8 mouse cellular contexts compared by ENCODE assay signal in the genomic region with DNA sequence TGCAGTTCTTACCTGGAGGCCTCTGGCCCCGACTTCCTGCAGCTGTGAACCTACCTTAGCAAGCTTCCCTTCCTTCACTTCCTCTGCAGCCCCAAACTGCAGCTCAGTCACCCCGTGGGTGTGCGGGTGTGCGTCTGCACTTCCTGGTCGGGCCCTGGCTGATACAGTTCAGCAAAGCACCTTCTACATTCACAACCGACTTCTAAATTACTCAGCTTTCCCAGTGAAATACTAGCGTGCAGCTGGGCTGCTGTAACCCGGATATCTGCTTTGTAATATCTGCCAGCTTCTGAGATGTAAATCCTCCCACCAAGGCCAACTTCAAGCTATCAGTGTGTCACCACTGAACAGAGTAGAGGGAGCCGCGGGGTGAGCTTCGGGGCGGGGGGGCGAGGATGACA. TPM values are rescaled to one million over a fixed set of nuclear protein-coding genes. Genes with fewer than 3 reads are reported as not detected.
DNase-seq lines count a peak whose midpoint lies in the region; ATAC-seq lines count a peak whose summit lies in the region.

No protein-coding gene starts in this region.

- ATAC-seq in kidney, embryonic 15.5 days (replicated peaks; ENCODE audit: low FRiP score) = no peak
- ATAC-seq in hindbrain, embryonic 14.5 days (ENCODE audit: low FRiP score) = no peak
- no peak for ATAC-seq in midbrain, embryonic 14.5 days (ENCODE audit: low FRiP score, low TSS enrichment)

- peaks cover 13% of the 10 kb centered on the region for H3K4me1 ChIP-seq in kidney, embryonic 15.5 days
- H3K4me1 ChIP-seq in hindbrain, embryonic 14.5 days (replicated peaks; ENCODE audit: control insufficient read depth, insufficient read depth, low read length) = no peaks in the 10 kb centered on the region; the same call in 1 of the 2 replicates
- H3K4me1 ChIP-seq in midbrain, embryonic 14.5 days (ENCODE audit: control insufficient read depth, insufficient read depth, low read length) = peaks cover 5% of the 10 kb centered on the region; the same call in 1 of the 2 replicates

- peak overlapping the region; percentile 70 for H3K27ac ChIP-seq in kidney, embryonic 15.5 days
- H3K27ac ChIP-seq in hindbrain, embryonic 14.5 days = peak overlapping the region; percentile 62; the same call in 1 of the 2 replicates
- H3K27ac ChIP-seq in midbrain, embryonic 14.5 days (replicated peaks; ENCODE audit: low read depth, low read length) = peak overlapping the region; percentile 27; the same call in 1 of the 2 replicates

- no peak overlapping the region for H3K4me2 ChIP-seq in kidney, embryonic 15.5 days
- no peak overlapping the region for H3K4me2 ChIP-seq in hindbrain, embryonic 14.5 days (replicated peaks)
- H3K4me2 ChIP-seq in midbrain, embryonic 14.5 days (ENCODE audit: low read length) = no peak overlapping the region

- no peaks in the 10 kb centered on the region for H3K27me3 ChIP-seq in kidney, embryonic 15.5 days
- H3K27me3 ChIP-seq in hindbrain, embryonic 14.5 days (ENCODE audit: control insufficient read depth, insufficient read depth, low read length) = no peaks in the 10 kb centered on the region
- H3K27me3 ChIP-seq in midbrain, embryonic 14.5 days (ENCODE audit: control insufficient read depth, insufficient read depth, low read length) = no peaks in the 10 kb centered on the region

- DNase-seq in kidney, adult 8-10 months = no peak
- DNase-seq in adrenal gland, postnatal 36 days = peak; percentile 61 to 70
- DNase-seq in hindbrain, embryonic 14.5 days (ENCODE audit: low spot score) = no peak
- DNase-seq in midbrain, embryonic 14.5 days = no peak
- DNase-seq in thymus, postnatal 4 days = peak; percentile 84
- no peak for DNase-seq in adipocyte (ENCODE audit: low spot score)
- no peak for DNase-seq in gastrocnemius, postnatal 36 days

- WGBS in kidney, embryonic 15.5 days = 70% methylated on average over 13 of the region's 13 CpGs
- WGBS in hindbrain, embryonic 14.5 days = 84% methylated on average over 13 of the region's 13 CpGs
- 83% methylated on average over 13 of the region's 13 CpGs for WGBS in midbrain, embryonic 14.5 days

- no peak overlapping the region for H3K4me3 ChIP-seq in kidney, embryonic 15.5 days (replicated peaks)
- H3K4me3 ChIP-seq in hindbrain, embryonic 14.5 days (replicated peaks; ENCODE audit: low read length) = no peak overlapping the region
- no peak overlapping the region for H3K4me3 ChIP-seq in midbrain, embryonic 14.5 days (replicated peaks; ENCODE audit: low read depth, low read length)

- peaks cover 51% of the 10 kb centered on the region for H3K36me3 ChIP-seq in kidney, embryonic 15.5 days
- H3K36me3 ChIP-seq in hindbrain, embryonic 14.5 days (replicated peaks; ENCODE audit: control insufficient read depth, insufficient read depth) = peaks cover 53% of the 10 kb centered on the region
- peaks cover 42% of the 10 kb centered on the region for H3K36me3 ChIP-seq in midbrain, embryonic 14.5 days (ENCODE audit: control insufficient read depth, insufficient read depth, low read length)

- H3K9ac ChIP-seq in kidney, embryonic 15.5 days = no peak overlapping the region
- H3K9ac ChIP-seq in hindbrain, embryonic 14.5 days = no peak overlapping the region
- H3K9ac ChIP-seq in midbrain, embryonic 14.5 days (replicated peaks; ENCODE audit: low read length) = no peak overlapping the region

- intact Hi-C loops in gastrocnemius, postnatal 36 days (cut with DNase I) = loop anchor here (5.0 to 10.0 kb wide), 3 partner anchors 42 to 425 kb away; no protein-coding TSS in a partner anchor

- H3K9me3 ChIP-seq in kidney, embryonic 15.5 days (replicated peaks) = no peaks in the 10 kb centered on the region
- no peaks in the 10 kb centered on the region for H3K9me3 ChIP-seq in hindbrain, embryonic 14.5 days (ENCODE audit: control insufficient read depth, low read length)
- no peaks in the 10 kb centered on the region for H3K9me3 ChIP-seq in midbrain, embryonic 14.5 days (ENCODE audit: control insufficient read depth, low read length)

RNA-seq across cellular contexts. Expression of gene Wdr73, which starts 11.2 kb away (rescaled TPM):
- polyA plus RNA-seq in kidney, embryonic 15.5 days (2015; fragmentation: Nextera tagmentation; extraction: Ambion mirVana) = 36.7 and 37.5 TPM in 2 replicates
- 10 to 100 TPM; 16.1 to 17.2 TPM for total RNA-seq in adrenal gland, postnatal 36 days (2021)
- 31.7 and 32.3 TPM in 2 replicates for polyA plus RNA-seq in hindbrain, embryonic 14.5 days (2014; fragmentation: Nextera tagmentation; extraction: Ambion mirVana)
- 32.8 and 36.1 TPM in 2 replicates for polyA plus RNA-seq in midbrain, embryonic 14.5 days (2014; fragmentation: Nextera tagmentation; extraction: Ambion mirVana)
- total RNA-seq in gastrocnemius, postnatal 36 days (2021) = 1 to 10 TPM; 2.9 to 4.3 TPM

RNA-seq across cellular contexts. Expression of gene Nmb, which starts 15.0 kb away (rescaled TPM):
- polyA plus RNA-seq in kidney, embryonic 15.5 days (2015; fragmentation: Nextera tagmentation; extraction: Ambion mirVana) = 8.2 and 10.0 TPM in 2 replicates
- total RNA-seq in adrenal gland, postnatal 36 days (2021) = 1 to 10 TPM; 2.6 to 3.3 TPM
- 8.7 and 10.6 TPM in 2 replicates for polyA plus RNA-seq in hindbrain, embryonic 14.5 days (2014; fragmentation: Nextera tagmentation; extraction: Ambion mirVana)
- polyA plus RNA-seq in midbrain, embryonic 14.5 days (2014; fragmentation: Nextera tagmentation; extraction: Ambion mirVana) = 8.5 and 9.0 TPM in 2 replicates
- total RNA-seq in gastrocnemius, postnatal 36 days (2021) = 1 to 10 TPM; 5.2 to 5.4 TPM

RNA-seq across cellular contexts. Expression of gene Zscan2, which starts 29.1 kb away (rescaled TPM):
- 2.8 and 2.9 TPM in 2 replicates for polyA plus RNA-seq in kidney, embryonic 15.5 days (2015; fragmentation: Nextera tagmentation; extraction: Ambion mirVana)
- 1 to 10 TPM; 4.7 to 6.2 TPM for total RNA-seq in adrenal gland, postnatal 36 days (2021)
- polyA plus RNA-seq in hindbrain, embryonic 14.5 days (2014; fragmentation: Nextera tagmentation; extraction: Ambion mirVana) = 4.1 and 4.4 TPM in 2 replicates
- 5.8 and 7.1 TPM in 2 replicates for polyA plus RNA-seq in midbrain, embryonic 14.5 days (2014; fragmentation: Nextera tagmentation; extraction: Ambion mirVana)
- 1 to 10 TPM; 1.3 TPM for total RNA-seq in gastrocnemius, postnatal 36 days (2021)

RNA-seq across cellular contexts. Expression of gene Sec11a, which starts 57.7 kb away (rescaled TPM):
- 217 and 223 TPM in 2 replicates for polyA plus RNA-seq in kidney, embryonic 15.5 days (2015; fragmentation: Nextera tagmentation; extraction: Ambion mirVana)
- total RNA-seq in adrenal gland, postnatal 36 days (2021) = 100 to 1,000 TPM; 100 to 116 TPM
- 147 and 156 TPM in 2 replicates for polyA plus RNA-seq in hindbrain, embryonic 14.5 days (2014; fragmentation: Nextera tagmentation; extraction: Ambion mirVana)
- 140 and 147 TPM in 2 replicates for polyA plus RNA-seq in midbrain, embryonic 14.5 days (2014; fragmentation: Nextera tagmentation; extraction: Ambion mirVana)
- total RNA-seq in gastrocnemius, postnatal 36 days (2021) = 10 to 100 TPM; 24.5 to 25.2 TPM

Comparison
In these comparisons a context has a peak if more than half of its experiments do, and no peak if none do; other contexts are left out.
1. DNase-seq: peak in adrenal gland, postnatal 36 days (2 of 2) and thymus, postnatal 4 days (single experiment); none in kidney, adult 8-10 months (0 of 2), hindbrain, embryonic 14.5 days (single experiment), midbrain, embryonic 14.5 days (single experiment), adipocyte (single experiment) and gastrocnemius, postnatal 36 days (0 of 2).
2. Peak in every context shown above with its lines, with median percentiles within 50 percentile points of each other: H3K27ac ChIP-seq.